In genomic region chr13:97842801-97843200, GRCm38 (mm10) we compare ENCODE assay signal across 14 mouse cellular contexts.
"Had no signal": no experiment of that assay in that cellular context is flagged by ENCODE, and none has a peak within 500 bp of the region (broad histone marks: within the 10 kb centered on the region; RNA-seq: fewer than 3 reads in every experiment).

No protein-coding gene starts in this region.

- H3K4me3 ChIP-seq: limb, embryonic 13.5 days; midbrain, embryonic 10.5 days; myocyte; neural tube, embryonic 15.5 days had no signal

- DNase-seq: kidney, adult 8-10 months; kidney, postnatal 36 days; layer of hippocampus, adult 9-11 months; left cerebral cortex, postnatal 4 days; lung, adult 2 months; lung, postnatal 4 days; midbrain, embryonic 14.5 days; thymus, postnatal 4 days had no signal

- H3K4me2 ChIP-seq: limb, embryonic 13.5 days; neural tube, embryonic 15.5 days had no signal

- H3K36me3 ChIP-seq: limb, embryonic 13.5 days; midbrain, embryonic 10.5 days; neural tube, embryonic 15.5 days had no signal

- H3K27me3 ChIP-seq: neural tube, embryonic 15.5 days had no signal

- H3K27ac ChIP-seq: limb, embryonic 13.5 days; liver, embryonic 14.5 days; midbrain, embryonic 10.5 days; neural tube, embryonic 15.5 days; stomach, postnatal 0 days had no signal

- H3K9me3 ChIP-seq: limb, embryonic 13.5 days; midbrain, embryonic 10.5 days; neural tube, embryonic 15.5 days had no signal

- H3K9ac ChIP-seq: limb, embryonic 13.5 days; liver, embryonic 14.5 days; neural tube, embryonic 15.5 days had no signal
